Mouse (Mus musculus) forebrain, embryonic 12.5 days (tissue): Measurements from ENCODE around the gene Gfm2. TPM values are rescaled to one million over a fixed set of nuclear protein-coding genes. Genes with fewer than 3 reads are reported as not detected.
"Not testable (repeated sequence)": the region's sequence is repeated elsewhere in the genome, so short reads cannot be mapped to it uniquely, and the experiment has no call there.

Experiments used
- ATAC-seq: fragments of 200-750 bp; cut with Nextera tagmentation; 2 replicates; pipeline ENCODE4 v1.8.0; 2017; ENCODE audit warnings: moderate TSS enrichment; ENCODE audit not compliant: low FRiP score
- H3K27ac ChIP-seq: fragments of 300-500 bp; sonication (generic); 2 replicates; pipeline ENCODE4 v1.5.1; 2016; ENCODE audit warnings: mild to moderate bottlenecking
- H3K27me3 ChIP-seq: fragments of 300-500 bp; sonication (generic); 2 replicates; pipeline ENCODE4 v1.6.1; 2016; ENCODE audit warnings: mild to moderate bottlenecking
- H3K36me3 ChIP-seq: fragments of 300-500 bp; sonication (generic); replicated peaks from 2 replicates; pipeline ENCODE4 v1.6.1; 2016; ENCODE audit warnings: mild to moderate bottlenecking
- H3K4me1 ChIP-seq: fragments of 300-500 bp; sonication (generic); 2 replicates; pipeline ENCODE4 v1.6.1; 2016
- H3K4me2 ChIP-seq: fragments of 300-500 bp; sonication (generic); 2 replicates; pipeline ENCODE4 v1.6.1; 2016; ENCODE audit warnings: mild to moderate bottlenecking, moderate library complexity
- H3K4me3 ChIP-seq: fragments of 300-500 bp; sonication (generic); replicated peaks from 2 replicates; pipeline ENCODE4 v1.5.1; 2016; ENCODE audit warnings: mild to moderate bottlenecking
- H3K9ac ChIP-seq: fragments of 300-500 bp; sonication (generic); 2 replicates; pipeline ENCODE4 v1.6.1; 2016; ENCODE audit warnings: mild to moderate bottlenecking
- H3K9me3 ChIP-seq: fragments of 300-500 bp; sonication (generic); 2 replicates; pipeline ENCODE4 v1.6.1; 2016
- WGBS: fragments of 180-500 bp; shearing (Covaris S2); methylation state at CpG from one replicate; pipeline ENCODE4 v1.1.7; 2016; 5-methylcytosine and 5-hydroxymethylcytosine counted together
- polyA plus RNA-seq: library from polyadenylated mRNA; unstranded; fragments of >200 nt; fragmentation: Nextera tagmentation; extraction: Ambion mirVana; gene quantifications from 2 replicates; pipeline ENCODE4 v1.2.1, GENCODE M21; 2016

Gene Gfm2
- 38.7 and 42.0 TPM in 2 replicates for polyA plus RNA-seq

DNA sequence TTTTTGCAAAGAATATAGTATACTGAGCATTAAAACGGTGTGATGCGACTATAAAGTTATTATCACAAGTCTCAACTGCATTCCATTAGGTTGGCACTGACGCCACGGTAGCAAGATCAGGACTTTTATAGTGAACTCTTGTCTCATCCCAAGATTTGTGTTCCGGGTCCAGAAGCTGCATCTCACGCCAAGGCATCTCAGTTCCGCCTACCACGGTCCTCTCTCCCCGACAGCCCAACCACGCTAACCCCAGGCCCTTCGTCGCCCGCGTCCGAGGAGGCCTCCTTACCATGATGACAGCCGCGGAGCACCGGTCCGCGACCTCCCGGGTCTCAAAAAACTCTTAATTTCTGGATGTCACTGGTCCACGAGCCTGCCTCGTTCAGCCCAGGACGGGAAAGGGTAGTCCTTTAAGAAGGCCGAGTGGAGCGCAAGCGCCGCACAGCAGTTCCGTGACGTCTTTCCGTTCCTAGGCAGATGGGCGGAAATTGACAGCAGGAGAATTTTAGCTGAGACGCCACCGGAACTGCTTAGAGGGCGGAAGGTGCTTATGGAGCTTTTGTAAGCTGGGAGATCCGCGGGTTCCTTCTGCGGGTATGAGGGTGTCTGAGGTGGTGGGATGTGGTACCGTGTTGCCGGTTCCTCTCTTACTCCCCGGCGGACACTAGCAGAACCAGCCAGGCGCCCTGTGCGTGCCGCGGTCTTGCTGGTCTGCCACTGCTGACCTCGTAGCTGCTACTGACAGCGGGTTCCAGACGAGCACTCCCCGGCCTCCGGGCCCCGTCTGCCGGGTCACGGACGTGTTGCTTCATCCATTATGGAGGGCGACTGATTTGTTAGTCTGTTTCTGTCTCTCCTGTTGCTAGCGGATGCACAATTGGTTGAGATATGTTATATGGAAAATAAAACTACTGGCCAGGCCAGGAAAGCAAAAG, at the start of gene Gfm2, which contains the start of gene Nsa2:
TSS of gene Gfm2 (plus strand) at position 472 of the 935 bp plus-strand sequence.
TSS of gene Nsa2 (minus strand) at position 472 of the 935 bp plus-strand sequence.
- ATAC-seq: peak; percentile 96
- peak within 1 kb of the TSS; percentile 67 for H3K4me2 ChIP-seq
- WGBS: under 1% methylated on average over 57 of the region's 57 CpGs

DNA sequence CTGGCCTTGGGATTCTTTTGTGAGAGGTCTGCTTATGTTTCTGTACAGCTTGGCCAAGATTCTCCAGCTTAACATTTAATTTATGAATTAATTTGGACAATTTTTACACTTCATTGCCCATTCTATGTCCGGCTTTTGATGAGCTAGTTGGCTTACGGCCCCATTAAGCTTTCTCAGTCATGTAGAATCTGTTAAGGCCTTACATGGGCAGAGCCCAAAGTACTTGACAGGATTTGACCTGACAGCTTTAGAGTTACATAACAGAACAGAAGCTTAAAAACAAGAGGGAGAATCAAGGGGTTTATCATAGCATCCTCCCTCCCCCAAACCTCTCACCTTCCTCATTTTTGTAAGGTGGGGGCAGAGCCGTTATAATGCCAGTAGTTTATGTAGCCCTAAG, 49.6 kb upstream of the Gfm2 start:
- Histone ChIP-seq H3K36me3 (no peaks in the 10 kb centered on the region), H3K27ac (no peak overlapping the region), H3K9ac (no peak overlapping the region), H3K4me1 (0 out of 2 replicates have a peak, but pooled peaks cover 2% of the 10 kb centered on the region), H3K4me3 (no peak overlapping the region), H3K4me2 (no peak overlapping the region), H3K9me3 (no peaks in the 10 kb centered on the region), H3K27me3 (no peaks in the 10 kb centered on the region)
- ATAC-seq: no peak
- 68% methylated on average over 3 of the region's 3 CpGs for WGBS

More for the DNA sequence above, at the start of gene Gfm2, which contains the start of gene Nsa2:
- peaks cover 12% of the 10 kb centered on the region for H3K4me1 ChIP-seq
- no peaks in the 10 kb centered on the region for H3K9me3 ChIP-seq
- peaks cover 21% of the 10 kb centered on the region for H3K36me3 ChIP-seq
- peak within 1 kb of the TSS; percentile 90 for H3K4me3 ChIP-seq
- H3K27ac ChIP-seq: peak within 1 kb of the TSS; percentile 84
- no peaks in the 10 kb centered on the region for H3K27me3 ChIP-seq
- H3K9ac ChIP-seq: peak within 1 kb of the TSS; percentile 88

DNA sequence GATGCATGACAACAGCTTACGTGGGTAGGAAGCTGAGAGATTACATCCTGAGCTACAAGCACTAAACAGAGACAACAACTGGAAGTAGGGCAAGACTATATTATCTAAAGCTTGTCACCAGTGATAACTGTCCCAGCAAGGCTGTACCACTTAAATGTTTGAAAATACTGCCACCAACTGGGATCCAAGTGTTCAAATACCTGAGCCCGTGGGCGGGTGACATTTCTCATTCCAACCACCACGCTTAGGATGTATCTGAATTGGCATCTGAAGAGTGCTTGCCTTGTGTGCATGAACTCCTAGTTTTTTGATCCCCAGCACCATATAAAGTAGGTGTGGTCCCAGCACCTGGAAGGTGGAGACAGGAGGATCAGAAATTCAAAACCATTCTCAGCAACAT, 42.0 kb upstream of the Gfm2 start:
- 92% methylated on average over 4 of the region's 4 CpGs for WGBS
- H3K4me2 ChIP-seq: no peak overlapping the region
- H3K4me1 ChIP-seq: 0 out of 2 replicates have a peak, but pooled peaks cover 2% of the 10 kb centered on the region
- H3K36me3 ChIP-seq: no peaks in the 10 kb centered on the region
- no peak overlapping the region for H3K27ac ChIP-seq
- no peak overlapping the region for H3K9ac ChIP-seq
- H3K27me3 ChIP-seq: no peaks in the 10 kb centered on the region
- H3K4me3 ChIP-seq: no peak overlapping the region
- no peaks in the 10 kb centered on the region for H3K9me3 ChIP-seq
- ATAC-seq: no peak

DNA sequence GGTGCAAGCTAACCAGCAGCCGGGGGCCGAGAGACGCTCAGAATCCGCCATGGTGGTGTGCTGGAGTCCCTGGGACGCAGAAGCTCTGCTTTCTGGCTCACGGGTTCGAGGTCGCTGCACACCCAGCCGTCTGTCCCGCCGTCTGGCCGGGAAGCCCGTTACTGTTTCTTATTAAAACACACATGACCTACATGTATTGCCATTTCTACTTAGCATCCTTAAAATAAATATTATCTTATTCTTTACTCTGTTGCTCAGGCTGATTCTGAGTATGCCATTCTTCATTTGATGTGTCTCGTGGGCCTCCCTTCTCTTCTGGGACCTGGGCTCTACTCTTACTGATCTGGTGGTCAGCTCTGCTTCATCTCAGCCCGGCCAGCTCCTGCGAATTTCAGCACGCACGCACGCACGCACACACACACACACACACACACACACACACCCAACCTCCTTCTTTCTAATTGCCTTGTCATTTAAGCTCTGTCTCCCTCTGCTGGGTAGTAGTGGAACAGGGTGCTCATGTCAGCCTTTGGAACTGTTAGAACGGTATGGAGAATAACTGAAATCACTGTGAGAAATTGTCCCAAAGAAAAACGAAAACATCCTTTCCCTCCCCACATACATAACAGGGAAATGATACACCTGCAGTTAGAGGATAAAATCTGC, 38.4 kb upstream of the Gfm2 start, which contains the start of gene Gm6169:
TSS of gene Gm6169 (minus strand) at position 51 of the 666 bp plus-strand sequence.
- Histone ChIP-seq H3K9me3 (no peaks in the 10 kb centered on the region), H3K4me2 (no peak within 1 kb of the TSS), H3K4me3 (no peak within 1 kb of the TSS), H3K36me3 (no peaks in the 10 kb centered on the region), H3K4me1 (no peaks in the 10 kb centered on the region), H3K9ac (no peak within 1 kb of the TSS), H3K27ac (no peak within 1 kb of the TSS), H3K27me3 (no peaks in the 10 kb centered on the region)
- WGBS: 83% methylated on average over 22 of the region's 22 CpGs
- ATAC-seq: no peak

GRCm38 (mm10) chr13:97104996-97105395, 32.7 kb upstream of the Gfm2 start:
- H3K4me1 ChIP-seq: no peaks in the 10 kb centered on the region
- H3K4me3 ChIP-seq: no peak overlapping the region
- H3K9me3 ChIP-seq: no peaks in the 10 kb centered on the region
- no peak overlapping the region for H3K9ac ChIP-seq
- H3K27ac ChIP-seq: no peak overlapping the region
- H3K27me3 ChIP-seq: no peaks in the 10 kb centered on the region
- H3K4me2 ChIP-seq: no peak overlapping the region
- ATAC-seq: no peak
- 79% methylated on average over 7 of the region's 7 CpGs for WGBS
- H3K36me3 ChIP-seq: 0 out of 2 replicates have a peak, but pooled peaks cover 3% of the 10 kb centered on the region

DNA sequence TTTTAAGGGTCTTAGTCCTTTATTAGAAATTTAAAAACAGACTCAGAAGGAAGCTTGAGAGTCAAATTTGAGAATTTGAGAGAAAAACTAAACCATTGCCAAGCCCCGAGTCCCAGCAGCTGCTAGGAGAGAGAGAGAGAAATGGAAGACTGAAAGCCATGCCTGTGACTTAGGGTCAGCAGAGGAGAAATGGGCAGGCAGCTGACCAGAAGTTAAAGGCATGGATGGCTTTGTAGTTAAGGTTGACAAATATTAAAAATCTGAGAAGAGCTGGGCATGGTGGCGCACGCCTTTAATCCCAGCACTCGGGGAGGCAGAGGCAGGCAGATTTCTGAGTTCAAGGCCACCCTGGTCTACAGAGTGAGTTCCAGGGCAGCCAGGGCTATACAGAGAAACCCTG, 30.0 kb upstream of the Gfm2 start:
- H3K4me1 ChIP-seq, H3K9me3 ChIP-seq, H3K27me3 ChIP-seq, H3K27ac ChIP-seq, H3K4me3 ChIP-seq, H3K9ac ChIP-seq, H3K4me2 ChIP-seq, ATAC-seq, H3K36me3 ChIP-seq: not testable (repeated sequence)
- 96% methylated on average over 4 of the region's 4 CpGs for WGBS

- no peak overlapping the region for H3K27ac ChIP-seq
- 80% methylated on average over 4 of the region's 4 CpGs for WGBS
- H3K36me3 ChIP-seq: 0 out of 2 replicates have a peak, but pooled peaks cover 13% of the 10 kb centered on the region
- H3K4me2 ChIP-seq: no peak overlapping the region
- no peak for ATAC-seq
- no peaks in the 10 kb centered on the region for H3K9me3 ChIP-seq
- no peaks in the 10 kb centered on the region for H3K27me3 ChIP-seq
- H3K9ac ChIP-seq: no peak overlapping the region
- no peaks in the 10 kb centered on the region for H3K4me1 ChIP-seq
- no peak overlapping the region for H3K4me3 ChIP-seq
These were observed 28.7 kb upstream of the Gfm2 start for GRCm38 (mm10) chr13:97109046-97109445.

- 84% methylated on average over 3 of the region's 3 CpGs for WGBS
- no peak overlapping the region for H3K4me3 ChIP-seq
- no peak overlapping the region for H3K4me2 ChIP-seq
- H3K36me3 ChIP-seq: peaks cover 22% of the 10 kb centered on the region
- no peaks in the 10 kb centered on the region for H3K9me3 ChIP-seq
- H3K27me3 ChIP-seq: no peaks in the 10 kb centered on the region
- H3K27ac ChIP-seq: no peak overlapping the region
- no peaks in the 10 kb centered on the region for H3K4me1 ChIP-seq
- no peak overlapping the region for H3K9ac ChIP-seq
- no peak for ATAC-seq
These were observed 16.4 kb upstream of the Gfm2 start for GRCm38 (mm10) chr13:97121341-97121740.

- 93% methylated on average over 4 of the region's 4 CpGs for WGBS
- H3K36me3 ChIP-seq: peaks cover 20% of the 10 kb centered on the region
These were observed 8.1 kb upstream of the Gfm2 start for GRCm38 (mm10) chr13:97129654-97130053.

GRCm38 (mm10) chr13:97130413-97130812, 7.3 kb upstream of the Gfm2 start:
- H3K4me2 ChIP-seq, H3K27me3 ChIP-seq, ATAC-seq, H3K4me3 ChIP-seq, H3K9me3 ChIP-seq, H3K9ac ChIP-seq, H3K27ac ChIP-seq, H3K4me1 ChIP-seq: not testable (repeated sequence)
- WGBS: no CpG with 5 or more reads among the region's 2 CpGs
- peaks cover 23% of the 10 kb centered on the region for H3K36me3 ChIP-seq

More at GRCm38 (mm10) chr13:97129654-97130053, 8.1 kb upstream of the Gfm2 start:
- H3K4me2 ChIP-seq, ATAC-seq, H3K4me1 ChIP-seq, H3K4me3 ChIP-seq, H3K27me3 ChIP-seq, H3K27ac ChIP-seq, H3K9ac ChIP-seq, H3K9me3 ChIP-seq: not testable (repeated sequence)

GRCm38 (mm10) chr13:97138404-97138931, 731 bp downstream of the Gfm2 start:
- peaks cover 25% of the 10 kb centered on the region for H3K36me3 ChIP-seq
- H3K9ac ChIP-seq: peak overlapping the region; percentile 88
- peak overlapping the region; percentile 90 for H3K4me3 ChIP-seq
- peaks cover 12% of the 10 kb centered on the region for H3K4me1 ChIP-seq
- peak; percentile 8; the same call in 1 of the 2 replicates for ATAC-seq
- WGBS: 37% methylated on average over 8 of the region's 8 CpGs
- peak overlapping the region; percentile 84 for H3K27ac ChIP-seq
- H3K9me3 ChIP-seq, H3K27me3 ChIP-seq: not testable (repeated sequence)
- peak overlapping the region; percentile 67 for H3K4me2 ChIP-seq

- Histone ChIP-seq H3K27ac (no peak overlapping the region), H3K9ac (no peak overlapping the region), H3K36me3 (peaks cover 35% of the 10 kb centered on the region), H3K27me3 (no peaks in the 10 kb centered on the region), H3K4me1 (peaks cover 8% of the 10 kb centered on the region), H3K9me3 (no peaks in the 10 kb centered on the region), H3K4me3 (no peak overlapping the region), H3K4me2 (no peak overlapping the region)
- no peak for ATAC-seq
- 91% methylated on average over 7 of the region's 7 CpGs for WGBS
These were observed 4.6 kb downstream of the Gfm2 start for GRCm38 (mm10) chr13:97142321-97142720.
